Mouse (Mus musculus) embryo, embryonic 10 days (tissue): Measurements from ENCODE around the gene Slco1a6.

Experiments used
- DNase-seq: peaks from one replicate; pipeline ENCODE4 v3.0.0-alpha.2; 2015; ENCODE audit warnings: low spot score

Gene Slco1a6

GRCm38 (mm10) chr6:142035771-142036170 is 172.6 kb downstream of the Slco1a6 start:
- DNase-seq = no peak
